Mouse (Mus musculus) granulocyte monocyte progenitor cell, adult 5-6 weeks (primary cell): ENCODE results near the gene BC067074. TPM values are rescaled to one million over a fixed set of nuclear protein-coding genes. Genes with fewer than 3 reads are reported as not detected.
"Not testable (repeated sequence)": the region's sequence is repeated elsewhere in the genome, so short reads cannot be mapped to it uniquely, and the experiment has no call there.

ENCODE experiments used
- ATAC-seq: replicated peaks from 2 replicates; pipeline ENCODE4 v1.8.0; 2016; ENCODE audit warnings: mild to moderate bottlenecking, moderate TSS enrichment, inconsistent platforms; ENCODE audit not compliant: poor library complexity, severe bottlenecking
- total RNA-seq, 2 experiments: library from RNA; stranded (forward) in 1 of 2; stranded (reverse) in 1 of 2; fragments of 200-712, 200-1000 nt in 1 of 2; fragments of >200 nt in 1 of 2; fragmentation: Nextera tagmentation in 1 of 2; gene quantifications; 2 replicates each; pipeline ENCODE4 v1.2.3; 2014 to 2017

Gene BC067074
- total RNA-seq (2014; fragmentation: Nextera tagmentation) (not detected in 2 replicates), total RNA-seq (2017) (not detected in 2 replicates)

GRCm38 (mm10) chr13:113292975-113293706, at the start of gene BC067074:
Gene BC067074 (plus strand): TSS chr13:113293159.
- peak; percentile 55 for ATAC-seq

GRCm38 (mm10) chr13:113245025-113245424, 47.9 kb upstream of the BC067074 start:
- no peak for ATAC-seq

GRCm38 (mm10) chr13:113252580-113252979, 40.4 kb upstream of the BC067074 start:
- not testable (repeated sequence) for ATAC-seq

GRCm38 (mm10) chr13:113256766-113257165, 36.2 kb upstream of the BC067074 start:
- ATAC-seq: no peak

- ATAC-seq: no peak
Observed at GRCm38 (mm10) chr13:113257190-113257589, 35.8 kb upstream of the BC067074 start.

GRCm38 (mm10) chr13:113259237-113259636, 33.7 kb upstream of the BC067074 start:
- no peak for ATAC-seq

GRCm38 (mm10) chr13:113262822-113263221, 30.1 kb upstream of the BC067074 start:
- peak; percentile 10 for ATAC-seq

- ATAC-seq: no peak
Observed at GRCm38 (mm10) chr13:113265257-113265656, 27.7 kb upstream of the BC067074 start.

GRCm38 (mm10) chr13:113266495-113266951, 26.4 kb upstream of the BC067074 start:
- ATAC-seq: 0 out of 2 replicates have a peak, but pooled peaks have one; percentile 9

GRCm38 (mm10) chr13:113267204-113267603, 25.8 kb upstream of the BC067074 start:
- ATAC-seq: peak; percentile 91

- ATAC-seq: peak; percentile 72
Observed at GRCm38 (mm10) chr13:113269777-113270776, 22.9 kb upstream of the BC067074 start.

GRCm38 (mm10) chr13:113271189-113271588, 21.8 kb upstream of the BC067074 start:
- ATAC-seq: no peak

GRCm38 (mm10) chr13:113287141-113287540, 5.8 kb upstream of the BC067074 start:
- ATAC-seq: no peak

GRCm38 (mm10) chr13:113288210-113289197, 4.5 kb upstream of the BC067074 start:
- ATAC-seq: peak; percentile 71

- ATAC-seq: no peak
Observed at GRCm38 (mm10) chr13:113289760-113290159, 3.2 kb upstream of the BC067074 start.

GRCm38 (mm10) chr13:113292001-113292400, 958 bp upstream of the BC067074 start:
- ATAC-seq: no peak

GRCm38 (mm10) chr13:113293707-113294432, 911 bp downstream of the BC067074 start:
- ATAC-seq: no peak

GRCm38 (mm10) chr13:113295817-113296485, 3.0 kb downstream of the BC067074 start:
- ATAC-seq: no peak
